Mouse (Mus musculus): Measurements from ENCODE around the gene C2cd4b. TPM values are rescaled to one million over a fixed set of nuclear protein-coding genes. Genes with fewer than 3 reads are reported as not detected.

C2cd4b gene
- polyA plus RNA-seq, 1 experiment, result 0.53 TPM

DNA sequence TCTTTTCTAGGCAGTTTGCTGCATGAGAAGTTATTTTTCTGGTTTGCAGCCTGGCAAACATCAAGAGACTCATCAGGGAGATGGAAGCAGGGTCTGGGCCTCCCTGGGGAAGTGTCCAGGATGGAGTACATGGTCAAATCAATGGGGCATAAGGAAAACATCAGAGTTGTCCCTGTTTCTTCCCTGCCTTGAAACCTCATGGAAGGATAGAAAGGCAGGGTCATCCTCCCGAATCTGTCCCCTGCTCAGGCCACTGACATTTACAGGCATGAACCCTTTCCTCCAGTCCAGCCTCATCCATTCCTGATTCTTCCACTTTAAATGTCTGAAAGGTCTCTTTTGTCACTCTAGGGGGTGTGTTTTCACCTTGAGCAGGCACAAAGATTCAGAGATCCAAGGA is 10.2 kb downstream of the C2cd4b start:
- DNase-seq (ENCODE audit: low read depth in 1 of 2, low spot score in 2 of 2), result no peak
- Histone ChIP-seq H3K4me3 (ENCODE audit: extremely low read depth, insufficient read depth, insufficient read length) (no peak overlapping the region), H3K27ac (ENCODE audit: insufficient read depth, low read length) (no peak overlapping the region), H3K27me3 (ENCODE audit: control insufficient read depth, insufficient read depth, low read length) (no peaks in the 10 kb centered on the region), H3K36me3 (ENCODE audit: control insufficient read depth, insufficient read depth, low read length) (no peaks in the 10 kb centered on the region), H3K4me1 (ENCODE audit: control insufficient read depth, insufficient read depth, insufficient read length) (no peaks in the 10 kb centered on the region)
- TF ChIP-seq CTCF (IDR thresholded peaks at IDR 0.05; ENCODE audit: extremely low read depth, insufficient read depth, insufficient read length, insufficient replicate concordance) (no peak), POLR2A (IDR thresholded peaks at IDR 0.05; ENCODE audit: low read depth, low read length) (no peak)
- 79% methylated on average over 1 of the region's 1 CpGs for WGBS

DNA sequence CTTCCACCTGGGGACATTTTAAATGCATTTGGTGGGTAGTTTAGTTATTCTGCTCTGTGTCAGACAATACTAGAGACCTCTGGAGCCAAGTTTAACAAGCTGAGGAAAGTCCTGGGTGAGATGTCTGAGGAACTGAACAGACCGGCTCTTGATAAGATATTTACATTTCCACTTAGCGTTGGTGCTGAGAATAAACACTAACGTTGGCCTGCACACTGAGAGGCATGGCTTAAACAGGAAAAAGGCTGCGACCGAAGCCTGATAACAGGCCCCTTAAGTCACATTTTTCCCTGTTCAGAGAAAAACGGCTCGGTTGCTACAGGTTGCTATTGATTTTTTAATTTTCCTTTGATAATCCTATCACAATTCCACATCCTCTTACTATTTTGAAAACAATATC is 12.1 kb downstream of the C2cd4b start:
- Histone ChIP-seq H3K4me3 (ENCODE audit: extremely low read depth, insufficient read depth, insufficient read length) (no peak overlapping the region), H3K4me1 (ENCODE audit: control insufficient read depth, insufficient read depth, insufficient read length) (no peaks in the 10 kb centered on the region), H3K36me3 (ENCODE audit: control insufficient read depth, insufficient read depth, low read length) (no peaks in the 10 kb centered on the region), H3K27me3 (ENCODE audit: control insufficient read depth, insufficient read depth, low read length) (no peaks in the 10 kb centered on the region), H3K27ac (ENCODE audit: insufficient read depth, low read length) (no peak overlapping the region)
- 59% methylated on average over 7 of the region's 7 CpGs for WGBS
- no peak for DNase-seq (ENCODE audit: low read depth in 1 of 2, low spot score in 2 of 2)
- no peak for TF ChIP-seq CTCF (IDR thresholded peaks at IDR 0.05; ENCODE audit: extremely low read depth, insufficient read depth, insufficient read length, insufficient replicate concordance)
- TF ChIP-seq POLR2A (IDR thresholded peaks at IDR 0.05; ENCODE audit: low read depth, low read length), result no peak

- Histone ChIP-seq H3K27ac (ENCODE audit: insufficient read depth, low read length) (no peak overlapping the region), H3K4me1 (ENCODE audit: control insufficient read depth, insufficient read depth, insufficient read length) (no peaks in the 10 kb centered on the region), H3K27me3 (ENCODE audit: control insufficient read depth, insufficient read depth, low read length) (no peaks in the 10 kb centered on the region), H3K4me3 (ENCODE audit: extremely low read depth, insufficient read depth, insufficient read length) (no peak overlapping the region), H3K36me3 (ENCODE audit: control insufficient read depth, insufficient read depth, low read length) (no peaks in the 10 kb centered on the region)
- TF ChIP-seq POLR2A (IDR thresholded peaks at IDR 0.05; ENCODE audit: low read depth, low read length), result no peak
- no peak for TF ChIP-seq CTCF (IDR thresholded peaks at IDR 0.05; ENCODE audit: extremely low read depth, insufficient read depth, insufficient read length, insufficient replicate concordance)
- DNase-seq (ENCODE audit: low read depth in 1 of 2, low spot score in 2 of 2), result no peak
- WGBS, result 36% methylated on average over 6 of the region's 6 CpGs
Measured at GRCm38 (mm10) chr9:67774201-67774600, 15.0 kb downstream of the C2cd4b start.

DNA sequence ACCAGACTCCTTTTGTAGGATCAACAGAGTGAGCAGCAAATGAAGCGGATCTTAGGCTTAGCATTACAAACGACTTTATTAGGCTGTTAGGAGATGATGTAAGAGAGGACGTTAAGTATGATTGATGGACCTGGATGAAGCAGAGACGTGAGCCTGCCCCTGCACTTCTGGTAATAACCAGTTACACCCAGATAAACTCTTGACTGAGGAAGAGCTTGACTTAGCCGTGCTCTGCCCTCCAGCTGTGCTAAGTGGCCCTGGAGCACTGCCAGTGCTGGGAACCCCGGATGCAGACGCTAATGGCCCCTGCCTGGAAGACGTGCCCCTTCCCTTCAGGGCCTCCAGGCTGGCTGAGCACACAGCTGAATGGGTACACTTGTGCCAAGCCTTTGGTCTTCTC is 19.3 kb downstream of the C2cd4b start:
- DNase-seq (ENCODE audit: low read depth in 1 of 2, low spot score in 2 of 2), result no peak
- WGBS, result 25% methylated on average over 8 of the region's 8 CpGs
- no peak overlapping the region for H3K4me3 ChIP-seq (ENCODE audit: extremely low read depth, insufficient read depth, insufficient read length)
- H3K4me1 ChIP-seq (ENCODE audit: control insufficient read depth, insufficient read depth, insufficient read length), result no peaks in the 10 kb centered on the region
- H3K36me3 ChIP-seq (ENCODE audit: control insufficient read depth, insufficient read depth, low read length), result no peaks in the 10 kb centered on the region
- TF ChIP-seq POLR2A (IDR thresholded peaks at IDR 0.05; ENCODE audit: low read depth, low read length) (no peak), CTCF (IDR thresholded peaks at IDR 0.05; ENCODE audit: extremely low read depth, insufficient read depth, insufficient read length, insufficient replicate concordance) (no peak)
- H3K27me3 ChIP-seq (ENCODE audit: control insufficient read depth, insufficient read depth, low read length), result no peaks in the 10 kb centered on the region
- H3K27ac ChIP-seq (ENCODE audit: insufficient read depth, low read length), result no peak overlapping the region

- H3K27ac ChIP-seq (ENCODE audit: insufficient read depth, low read length), result no peak overlapping the region
- TF ChIP-seq POLR2A (IDR thresholded peaks at IDR 0.05; ENCODE audit: low read depth, low read length), result no peak
- TF ChIP-seq CTCF (IDR thresholded peaks at IDR 0.05; ENCODE audit: extremely low read depth, insufficient read depth, insufficient read length, insufficient replicate concordance), result no peak
- H3K4me1 ChIP-seq (ENCODE audit: control insufficient read depth, insufficient read depth, insufficient read length), result no peaks in the 10 kb centered on the region
- WGBS, result 82% methylated on average over 6 of the region's 6 CpGs
- H3K4me3 ChIP-seq (ENCODE audit: extremely low read depth, insufficient read depth, insufficient read length), result no peak overlapping the region
- DNase-seq (ENCODE audit: low read depth in 1 of 2, low spot score in 2 of 2), result no peak
- no peaks in the 10 kb centered on the region for H3K27me3 ChIP-seq (ENCODE audit: control insufficient read depth, insufficient read depth, low read length)
- no peaks in the 10 kb centered on the region for H3K36me3 ChIP-seq (ENCODE audit: control insufficient read depth, insufficient read depth, low read length)
Measured at GRCm38 (mm10) chr9:67782786-67783185, 23.5 kb downstream of the C2cd4b start.

- DNase-seq (ENCODE audit: low read depth in 1 of 2, low spot score in 2 of 2), result no peak
- Histone ChIP-seq H3K27me3 (ENCODE audit: control insufficient read depth, insufficient read depth, low read length) (no peaks in the 10 kb centered on the region), H3K27ac (ENCODE audit: insufficient read depth, low read length) (no peak overlapping the region), H3K4me1 (ENCODE audit: control insufficient read depth, insufficient read depth, insufficient read length) (no peaks in the 10 kb centered on the region), H3K36me3 (ENCODE audit: control insufficient read depth, insufficient read depth, low read length) (no peaks in the 10 kb centered on the region), H3K4me3 (ENCODE audit: extremely low read depth, insufficient read depth, insufficient read length) (no peak overlapping the region)
- 86% methylated on average over 3 of the region's 3 CpGs for WGBS
- TF ChIP-seq CTCF (IDR thresholded peaks at IDR 0.05; ENCODE audit: extremely low read depth, insufficient read depth, insufficient read length, insufficient replicate concordance) (no peak), POLR2A (IDR thresholded peaks at IDR 0.05; ENCODE audit: low read depth, low read length) (no peak)
Measured at GRCm38 (mm10) chr9:67783464-67783863, 24.2 kb downstream of the C2cd4b start.

- Histone ChIP-seq H3K27ac (ENCODE audit: insufficient read depth, low read length) (no peak overlapping the region), H3K4me3 (ENCODE audit: extremely low read depth, insufficient read depth, insufficient read length) (no peak overlapping the region), H3K36me3 (ENCODE audit: control insufficient read depth, insufficient read depth, low read length) (no peaks in the 10 kb centered on the region), H3K27me3 (ENCODE audit: control insufficient read depth, insufficient read depth, low read length) (no peaks in the 10 kb centered on the region), H3K4me1 (ENCODE audit: control insufficient read depth, insufficient read depth, insufficient read length) (no peaks in the 10 kb centered on the region)
- TF ChIP-seq CTCF (IDR thresholded peaks at IDR 0.05; ENCODE audit: extremely low read depth, insufficient read depth, insufficient read length, insufficient replicate concordance) (no peak), POLR2A (IDR thresholded peaks at IDR 0.05; ENCODE audit: low read depth, low read length) (no peak)
- DNase-seq (ENCODE audit: low read depth in 1 of 2, low spot score in 2 of 2), result no peak
Measured at GRCm38 (mm10) chr9:67783925-67784324, 24.7 kb downstream of the C2cd4b start.
